Mouse (Mus musculus): ENCODE data around the gene Dbx1. TPM values are rescaled to one million over a fixed set of nuclear protein-coding genes. Genes with fewer than 3 reads are reported as not detected.
A peak's percentile ranks its signal among the peaks of the same experiment; 100 is the strongest.

Gene Dbx1
- total RNA-seq (2014; rRNA removed) (0.77 and 1.6 TPM in 2 replicates), polyA plus RNA-seq (2015; fragmentation: Nextera tagmentation; extraction: Ambion mirVana) (0.84 and 1.2 TPM in 2 replicates)

DNA sequence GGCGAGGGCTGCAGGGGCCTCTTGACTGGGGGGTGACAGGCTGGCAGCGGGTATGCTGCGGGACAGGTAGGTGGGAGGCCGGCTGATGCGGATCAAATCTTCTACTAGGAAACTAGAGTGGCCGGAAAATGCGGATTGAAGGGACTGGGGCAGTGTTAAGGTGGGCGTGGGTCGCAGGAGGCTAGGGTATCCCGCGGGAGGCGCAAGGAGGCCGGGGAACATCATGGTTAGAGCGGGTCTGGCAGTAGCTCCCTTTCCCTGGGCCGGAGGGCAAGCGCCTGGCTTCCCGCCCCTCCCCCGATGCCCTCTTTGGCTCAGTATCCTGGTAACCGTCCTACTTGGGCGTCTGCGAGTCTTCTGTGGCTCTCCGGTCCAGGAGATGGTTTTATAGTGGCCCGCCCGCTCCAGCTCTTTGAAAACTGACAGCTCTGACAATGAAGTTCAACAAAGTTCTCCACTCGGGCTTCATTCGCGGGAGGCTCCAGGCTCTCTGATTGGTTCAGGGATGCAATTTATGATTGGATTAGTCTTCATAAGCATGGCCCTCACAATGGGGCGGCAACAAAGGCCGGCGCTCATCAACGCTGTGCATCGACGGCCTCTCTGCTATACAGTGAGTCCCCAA, at the start of gene Dbx1:
Dbx1 (minus strand) TSS at position 359 of the 625 bp plus-strand sequence.
- ATAC-seq (ENCODE audit: low FRiP score): no peak

GRCm38 (mm10) chr7:49678826-49679377, 42.3 kb upstream of the Dbx1 start:
- Histone ChIP-seq H3K27me3 (ENCODE audit: insufficient read depth, low read length) (peaks cover 49% of the 10 kb centered on the region), H3K4me1 (ENCODE audit: insufficient read depth, low read length) (no peaks in the 10 kb centered on the region), H3K4me2 (ENCODE audit: low read depth, low read length, poor library complexity, severe bottlenecking) (no peak overlapping the region), H3K9ac (replicated peaks; ENCODE audit: low read length, poor library complexity, severe bottlenecking) (no peak overlapping the region), H3K36me3 (ENCODE audit: insufficient read depth, low read length) (no peaks in the 10 kb centered on the region), H3K4me3 (ENCODE audit: low read depth, low read length) (no peak overlapping the region), H3K27ac (ENCODE audit: low read depth, low read length) (no peak overlapping the region), H3K9me3 (ENCODE audit: low read length) (no peaks in the 10 kb centered on the region)
- no peak for ATAC-seq (ENCODE audit: low FRiP score)
- DNase-seq (ENCODE audit: low spot score): no peak
- no peak for TF ChIP-seq CTCF (IDR thresholded peaks at IDR 0.05)
- 17% methylated on average over 9 of the region's 9 CpGs for WGBS

More for the DNA sequence above, at the start of gene Dbx1:
- Histone ChIP-seq H3K9ac (replicated peaks; ENCODE audit: low read length, poor library complexity, severe bottlenecking) (no peak within 1 kb of the TSS), H3K4me2 (ENCODE audit: low read depth, low read length, poor library complexity, severe bottlenecking) (no peak within 1 kb of the TSS), H3K4me1 (ENCODE audit: insufficient read depth, low read length) (no peaks in the 10 kb centered on the region), H3K4me3 (ENCODE audit: low read depth, low read length) (peak within 1 kb of the TSS; percentile 1; the same call in 1 of the 2 replicates), H3K27me3 (ENCODE audit: insufficient read depth, low read length) (peaks cover 56% of the 10 kb centered on the region), H3K9me3 (ENCODE audit: low read length) (no peaks in the 10 kb centered on the region), H3K36me3 (ENCODE audit: insufficient read depth, low read length) (no peaks in the 10 kb centered on the region), H3K27ac (ENCODE audit: low read depth, low read length) (no peak within 1 kb of the TSS)
- under 1% methylated on average over 32 of the region's 33 CpGs for WGBS
- no peak for DNase-seq (ENCODE audit: low spot score)
- TF ChIP-seq CTCF (IDR thresholded peaks at IDR 0.05): no peak

GRCm38 (mm10) chr7:49678100-49678825, 41.6 kb upstream of the Dbx1 start:
- Histone ChIP-seq H3K4me3 (ENCODE audit: low read depth, low read length) (no peak overlapping the region), H3K9ac (replicated peaks; ENCODE audit: low read length, poor library complexity, severe bottlenecking) (no peak overlapping the region), H3K27ac (ENCODE audit: low read depth, low read length) (no peak overlapping the region), H3K9me3 (ENCODE audit: low read length) (no peaks in the 10 kb centered on the region), H3K4me1 (ENCODE audit: insufficient read depth, low read length) (no peaks in the 10 kb centered on the region), H3K27me3 (ENCODE audit: insufficient read depth, low read length) (peaks cover 49% of the 10 kb centered on the region), H3K4me2 (ENCODE audit: low read depth, low read length, poor library complexity, severe bottlenecking) (no peak overlapping the region), H3K36me3 (ENCODE audit: insufficient read depth, low read length) (no peaks in the 10 kb centered on the region)
- ATAC-seq (ENCODE audit: low FRiP score): no peak
- TF ChIP-seq CTCF (IDR thresholded peaks at IDR 0.05): no peak
- 4% methylated on average over 22 of the region's 22 CpGs for WGBS
- DNase-seq (ENCODE audit: low spot score): no peak

DNA sequence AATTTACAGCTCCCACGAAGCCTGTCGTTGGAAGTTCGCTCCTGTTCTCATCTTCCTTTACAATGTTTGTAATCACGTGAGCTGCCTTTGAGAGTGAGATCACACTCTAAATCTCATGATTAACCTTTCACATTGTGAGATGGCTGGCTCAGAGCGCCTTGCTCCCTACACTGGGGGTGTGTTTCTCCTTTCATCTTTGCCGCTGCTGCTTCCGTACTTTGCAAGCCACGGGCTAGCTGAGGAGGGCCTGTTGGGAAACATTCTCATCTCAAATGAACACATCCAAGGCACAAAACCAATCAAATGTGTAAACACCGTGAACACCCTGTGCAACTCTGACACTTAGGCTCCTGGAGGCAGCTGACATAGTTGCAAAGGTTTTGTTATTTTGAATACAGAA, 40.5 kb upstream of the Dbx1 start:
- no peaks in the 10 kb centered on the region for H3K9me3 ChIP-seq (ENCODE audit: low read length)
- DNase-seq (ENCODE audit: low spot score): no peak
- no peak overlapping the region for H3K27ac ChIP-seq (ENCODE audit: low read depth, low read length)
- no peaks in the 10 kb centered on the region for H3K4me1 ChIP-seq (ENCODE audit: insufficient read depth, low read length)
- no peak overlapping the region for H3K9ac ChIP-seq (replicated peaks; ENCODE audit: low read length, poor library complexity, severe bottlenecking)
- no peak overlapping the region for H3K4me2 ChIP-seq (ENCODE audit: low read depth, low read length, poor library complexity, severe bottlenecking)
- peaks cover 40% of the 10 kb centered on the region for H3K27me3 ChIP-seq (ENCODE audit: insufficient read depth, low read length)
- no peak for TF ChIP-seq CTCF (IDR thresholded peaks at IDR 0.05)
- no peak for ATAC-seq (ENCODE audit: low FRiP score)
- 7% methylated on average over 9 of the region's 9 CpGs for WGBS
- no peak overlapping the region for H3K4me3 ChIP-seq (ENCODE audit: low read depth, low read length)
- H3K36me3 ChIP-seq (ENCODE audit: insufficient read depth, low read length): no peaks in the 10 kb centered on the region

DNA sequence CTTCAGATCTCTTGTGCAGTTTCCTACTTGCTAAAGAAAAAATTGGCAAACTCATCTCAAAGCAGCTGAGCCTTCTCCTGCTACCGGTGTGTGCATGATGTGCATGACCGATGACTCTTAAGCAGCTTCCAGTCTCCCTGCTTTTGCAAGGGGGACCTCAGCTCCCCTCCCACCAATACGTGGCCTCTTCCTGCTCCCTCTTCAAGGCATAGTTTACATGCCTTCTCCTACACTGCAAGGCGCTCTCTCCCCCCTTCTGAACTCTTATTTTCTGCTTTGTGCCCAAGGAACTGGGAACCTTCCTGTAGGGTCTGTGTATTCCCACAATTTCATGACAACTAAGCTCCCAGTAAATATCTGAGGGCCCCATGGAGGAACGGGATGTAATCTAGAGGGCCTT, 40.0 kb upstream of the Dbx1 start:
- no peak for ATAC-seq (ENCODE audit: low FRiP score)
- TF ChIP-seq CTCF (IDR thresholded peaks at IDR 0.05): no peak
- H3K4me3 ChIP-seq (ENCODE audit: low read depth, low read length): no peak overlapping the region
- no peak for DNase-seq (ENCODE audit: low spot score)
- H3K4me2 ChIP-seq (ENCODE audit: low read depth, low read length, poor library complexity, severe bottlenecking): no peak overlapping the region
- H3K36me3 ChIP-seq (ENCODE audit: insufficient read depth, low read length): no peaks in the 10 kb centered on the region
- H3K27me3 ChIP-seq (ENCODE audit: insufficient read depth, low read length): peaks cover 39% of the 10 kb centered on the region
- WGBS: 23% methylated on average over 5 of the region's 5 CpGs
- H3K9ac ChIP-seq (replicated peaks; ENCODE audit: low read length, poor library complexity, severe bottlenecking): no peak overlapping the region
- no peaks in the 10 kb centered on the region for H3K4me1 ChIP-seq (ENCODE audit: insufficient read depth, low read length)
- no peaks in the 10 kb centered on the region for H3K9me3 ChIP-seq (ENCODE audit: low read length)
- H3K27ac ChIP-seq (ENCODE audit: low read depth, low read length): no peak overlapping the region
